Mouse (Mus musculus) spleen, adult 12 weeks (tissue): ENCODE results near the gene Faxc.

Experiments used
- DNase-seq: peaks from one replicate; pipeline ENCODE4 v3.0.0; 2022; ENCODE audit warnings: low spot score

The Faxc gene

GRCm38 (mm10) chr4:21930971-21931771, at the start of gene Faxc:
TSS of gene Faxc (plus strand) at chr4:21931329.
- DNase-seq, result no peak

DNA sequence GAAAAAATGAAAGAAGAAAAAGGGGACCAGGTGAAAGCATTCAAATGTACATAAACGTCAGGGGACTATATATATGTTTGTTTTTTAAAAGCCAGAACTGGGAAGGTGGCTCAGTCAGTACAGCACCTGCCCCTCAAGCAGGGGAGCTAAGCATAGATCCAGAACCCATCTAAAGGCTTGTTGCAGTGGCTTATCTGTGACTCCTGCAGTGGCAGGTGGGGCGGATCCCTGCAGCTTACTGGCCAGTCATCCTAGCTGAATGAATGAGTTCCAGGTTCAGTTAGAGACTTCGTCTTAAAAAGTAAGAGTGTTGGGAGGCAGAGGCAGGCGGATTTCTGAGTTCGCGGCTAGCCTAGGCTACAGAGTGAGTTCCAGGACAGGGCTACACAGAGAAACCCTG, 48.3 kb upstream of the Faxc start:
- DNase-seq, result no peak

- DNase-seq, result no peak
Measured at GRCm38 (mm10) chr4:21885831-21886230, 45.3 kb upstream of the Faxc start.

- no peak for DNase-seq
Measured at GRCm38 (mm10) chr4:21931772-21932630, 872 bp downstream of the Faxc start.

DNA sequence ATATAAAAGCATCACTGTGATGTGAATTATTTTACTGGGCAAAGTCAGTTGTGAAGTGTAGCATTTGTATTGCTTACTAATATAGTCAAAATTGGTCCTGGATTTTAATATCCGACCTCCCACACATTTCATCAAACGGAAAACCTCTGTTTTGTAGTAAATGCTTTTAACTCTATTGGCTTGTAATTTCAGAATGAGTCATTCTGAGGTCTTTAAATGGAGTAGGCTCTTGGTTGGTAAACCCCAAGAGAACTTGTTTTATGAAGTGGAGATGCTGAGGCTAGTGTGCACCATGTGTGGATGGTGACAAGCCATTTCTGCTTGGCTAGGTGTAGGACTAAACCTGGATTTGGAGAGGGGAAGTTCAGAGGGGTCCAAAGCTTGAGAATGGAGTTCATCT, 4.2 kb downstream of the Faxc start:
- DNase-seq, result no peak

DNA sequence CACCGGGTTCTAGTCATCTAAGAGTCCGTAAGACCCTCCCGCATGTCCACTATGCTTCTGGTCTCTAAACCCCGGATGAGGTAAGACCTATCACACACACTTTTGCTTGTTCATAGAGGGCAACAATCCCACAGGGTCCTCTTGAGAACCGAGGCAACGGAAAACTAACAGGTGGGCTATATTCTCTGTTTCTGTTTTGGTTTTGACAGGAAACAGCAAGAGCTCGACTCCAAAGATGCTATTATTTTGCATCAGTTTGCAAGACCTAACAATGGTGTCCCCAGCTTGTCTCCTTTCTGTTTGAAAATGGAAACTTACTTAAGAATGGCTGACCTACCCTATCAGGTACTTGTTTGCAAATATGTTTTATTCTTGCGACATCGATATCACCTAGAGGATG, 5.3 kb downstream of the Faxc start:
- no peak for DNase-seq

DNA sequence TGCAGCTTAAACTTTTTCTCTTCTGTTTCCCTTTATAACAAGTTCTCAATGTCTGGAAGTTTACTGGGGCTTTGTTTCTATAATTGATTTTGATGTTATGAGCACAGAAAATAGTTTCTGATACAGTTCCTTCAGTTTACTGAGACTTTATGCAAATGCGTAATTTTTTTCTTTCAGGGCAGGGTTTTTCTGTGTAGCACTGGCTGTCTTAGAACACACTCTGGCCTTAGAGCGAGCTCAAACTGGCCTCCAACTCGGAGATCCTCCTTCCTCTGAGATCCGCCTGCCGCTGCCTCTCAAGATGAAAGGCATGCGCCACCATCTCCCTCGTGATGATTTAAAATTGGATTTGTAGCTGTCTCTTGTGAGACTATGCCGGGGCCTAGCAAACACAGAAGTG, 6.8 kb downstream of the Faxc start:
- no peak for DNase-seq

DNA sequence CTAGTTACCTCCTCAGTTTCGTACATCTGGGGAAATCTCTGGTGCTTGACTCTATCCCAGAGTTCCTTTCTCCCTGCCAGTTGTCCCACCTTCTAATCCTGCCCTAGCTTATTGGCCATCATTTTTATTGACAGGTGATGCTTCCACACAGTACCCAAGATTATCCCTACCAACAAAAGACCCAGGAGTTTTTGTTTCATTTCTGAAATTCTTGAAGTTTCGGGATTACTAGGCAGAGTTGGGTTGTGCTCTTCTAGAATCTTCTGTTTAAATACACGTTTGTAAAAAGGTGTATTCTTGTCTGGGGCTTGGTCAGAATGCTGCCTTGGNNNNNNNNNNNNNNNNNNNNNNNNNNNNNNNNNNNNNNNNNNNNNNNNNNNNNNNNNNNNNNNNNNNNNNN, 13.5 kb downstream of the Faxc start:
- no peak for DNase-seq

DNA sequence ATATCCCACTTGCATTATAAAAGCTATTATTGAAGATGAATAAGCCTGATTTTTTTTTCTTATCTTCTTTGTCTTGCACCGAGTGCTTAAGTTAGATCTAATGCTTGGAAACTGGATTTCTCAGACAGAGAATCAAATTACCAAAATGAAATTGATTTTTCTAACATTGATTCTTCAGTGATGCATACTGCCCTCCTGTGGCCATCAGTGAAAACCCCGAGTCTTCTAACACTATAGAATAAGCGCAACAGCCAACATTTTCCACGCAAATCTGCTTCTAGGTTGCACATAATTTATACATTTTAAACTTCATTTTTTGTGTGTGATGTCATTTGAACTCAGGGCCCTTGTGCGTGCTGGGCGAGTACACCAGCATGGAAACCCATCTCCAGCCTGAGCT, 20.3 kb downstream of the Faxc start:
- no peak for DNase-seq

GRCm38 (mm10) chr4:21952255-21952654, 21.1 kb downstream of the Faxc start:
- no peak for DNase-seq

DNA sequence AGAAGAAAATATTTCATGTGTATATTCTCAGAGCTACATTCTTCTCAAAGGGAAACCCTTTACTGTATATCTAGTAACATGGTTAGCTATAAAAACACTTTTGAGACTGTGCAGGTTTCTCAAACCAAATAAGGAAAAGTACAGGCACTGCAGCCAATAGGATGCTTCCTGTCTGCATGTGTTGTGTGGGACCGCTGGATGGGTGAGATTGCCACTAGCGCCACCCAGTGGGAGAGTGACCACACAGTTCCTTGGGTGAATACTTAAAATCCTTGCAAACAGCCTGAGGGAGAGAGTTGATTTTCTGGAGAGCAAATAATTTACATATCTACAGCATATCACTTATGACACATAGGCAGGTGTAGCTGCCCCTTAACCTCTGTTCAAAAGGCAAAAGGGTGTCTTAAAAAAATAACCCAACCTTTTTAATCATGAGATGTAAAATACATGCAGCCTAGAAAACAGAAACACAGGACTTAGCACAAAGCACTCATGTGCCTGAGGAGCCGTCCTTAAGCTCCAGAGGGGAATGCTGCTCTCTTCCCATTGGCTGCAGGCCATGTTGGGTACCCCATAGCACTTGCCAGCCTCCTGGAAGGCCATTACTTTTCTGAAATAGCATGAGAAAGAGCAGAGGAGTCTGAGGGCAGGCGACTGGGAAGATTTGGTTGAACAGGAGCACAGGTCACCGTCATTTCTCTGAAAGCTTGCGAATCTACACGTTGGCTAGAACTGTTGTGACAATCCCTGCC, 26.6 kb downstream of the Faxc start:
- DNase-seq, result no peak

GRCm38 (mm10) chr4:21971949-21972348, 40.8 kb downstream of the Faxc start:
- DNase-seq, result no peak

DNA sequence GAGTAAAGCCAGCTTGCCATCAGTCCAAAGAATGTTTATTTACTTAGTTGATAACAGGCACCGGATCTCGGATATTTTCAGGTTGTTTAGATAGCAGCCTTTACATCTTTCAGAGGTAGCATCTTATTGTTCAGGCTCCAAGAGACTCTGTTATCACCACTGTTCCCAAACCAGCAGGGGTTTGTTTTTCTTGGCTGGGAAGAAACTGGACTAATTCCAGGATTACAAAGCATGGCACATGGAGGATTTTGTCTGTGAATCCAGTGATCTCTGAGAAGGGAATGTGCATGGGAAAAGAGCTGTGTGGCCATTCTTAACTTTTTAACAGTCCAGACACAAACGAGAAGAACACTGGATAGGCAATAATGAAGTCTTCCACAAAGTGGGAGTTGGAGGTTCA, 43.0 kb downstream of the Faxc start:
- no peak for DNase-seq

DNA sequence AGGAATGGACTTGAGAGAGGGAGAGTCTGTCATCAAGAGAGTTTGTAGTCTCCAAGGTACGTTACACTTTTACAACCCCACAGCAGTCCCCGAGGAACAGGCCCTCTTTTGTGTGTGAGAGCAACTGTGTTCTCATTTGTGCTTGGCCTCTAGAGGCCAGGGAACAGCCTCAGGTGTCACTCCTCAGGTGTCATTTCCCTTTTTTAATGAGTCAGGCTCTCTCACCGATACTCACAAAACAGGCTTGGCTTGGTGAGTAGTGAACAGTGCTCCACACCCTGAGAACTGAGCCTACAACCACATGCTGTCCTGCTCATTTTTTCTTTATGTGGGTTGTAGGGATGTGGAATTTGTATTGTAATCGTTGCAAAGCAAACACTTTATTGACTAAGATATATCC, 49.3 kb downstream of the Faxc start:
- DNase-seq, result no peak

DNA sequence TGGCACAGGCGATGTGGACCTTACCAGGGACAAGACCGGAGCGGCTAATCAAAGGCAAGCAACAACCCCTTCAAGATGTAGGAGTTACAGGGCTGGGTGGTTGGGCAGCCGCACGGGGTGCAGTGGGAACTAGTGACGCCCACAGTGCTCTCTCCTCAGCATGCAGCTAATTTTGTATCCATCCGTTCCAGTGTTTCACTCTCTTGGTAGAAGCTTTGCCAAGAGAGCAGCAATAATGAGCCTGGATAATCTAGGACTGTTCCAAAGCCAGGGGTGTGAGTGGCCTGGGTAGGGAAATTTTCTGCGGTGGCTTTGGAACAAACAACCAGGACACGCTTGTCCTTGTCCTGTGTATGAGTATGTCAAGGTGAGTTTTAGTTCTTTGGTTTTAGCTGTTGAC, 51.3 kb downstream of the Faxc start:
- no peak for DNase-seq

DNA sequence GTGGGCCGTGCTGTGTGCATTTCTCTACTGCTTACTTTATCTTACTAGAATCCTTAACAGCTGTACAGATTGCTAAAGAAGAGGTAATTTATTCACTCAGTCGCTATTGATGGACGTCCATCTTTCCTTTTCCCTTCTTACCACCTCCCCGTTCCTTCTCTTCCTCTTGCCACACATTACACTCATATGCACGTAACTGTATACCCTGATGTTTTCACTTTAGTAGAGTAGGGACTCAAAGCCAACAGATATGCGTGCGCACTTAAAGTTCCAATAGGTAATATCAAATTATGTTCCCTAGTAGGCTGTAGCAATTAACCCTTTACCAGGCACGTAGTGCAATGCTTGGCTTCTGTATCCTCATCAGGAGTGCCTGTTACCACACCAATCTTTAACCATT, 55.7 kb downstream of the Faxc start:
- no peak for DNase-seq

DNA sequence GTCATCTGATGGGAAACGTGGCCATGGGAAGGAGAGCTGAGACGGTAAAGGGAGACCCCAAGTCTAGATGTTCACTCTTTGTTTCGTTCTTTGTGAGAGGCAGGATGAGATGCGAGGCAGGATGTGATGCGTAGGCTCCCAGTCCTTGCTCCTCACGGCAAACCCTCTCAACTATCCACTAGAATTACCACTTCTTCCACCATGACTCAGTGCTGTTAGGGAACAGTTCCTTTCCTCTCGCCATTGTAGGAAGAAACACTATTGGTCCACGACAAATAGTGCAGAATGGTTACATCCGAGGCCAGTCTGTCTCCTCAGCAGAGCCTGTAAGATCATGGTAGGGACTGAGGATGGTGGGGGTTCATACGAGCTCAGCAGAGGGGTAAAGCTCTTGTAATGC, 56.3 kb downstream of the Faxc start:
- no peak for DNase-seq

GRCm38 (mm10) chr4:21989571-21990091, 58.5 kb downstream of the Faxc start:
- no peak for DNase-seq

GRCm38 (mm10) chr4:21990580-21991235, 59.6 kb downstream of the Faxc start:
- DNase-seq, result no peak

GRCm38 (mm10) chr4:22017656-22018379, 86.7 kb downstream of the Faxc start:
- DNase-seq, result no peak

DNA sequence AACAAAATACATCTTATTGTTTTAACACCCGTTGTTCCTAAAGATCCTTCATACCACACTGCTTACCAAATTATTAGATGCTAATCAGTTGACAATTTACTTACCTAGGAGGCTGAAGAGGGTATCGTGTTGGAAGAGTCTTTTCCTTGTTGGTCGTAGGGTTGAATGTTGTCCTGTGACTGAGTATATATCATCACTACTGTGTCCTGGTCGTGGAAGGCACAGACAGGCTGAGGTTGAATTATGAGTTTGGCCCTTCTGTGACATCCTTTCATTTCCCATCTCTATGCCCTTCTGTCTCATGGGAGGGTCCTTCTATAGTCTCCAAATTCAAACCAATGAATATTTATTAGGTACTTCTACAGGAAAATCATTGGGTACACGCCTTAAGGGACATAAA, 87.3 kb downstream of the Faxc start:
- no peak for DNase-seq
